Mouse (Mus musculus) heart, embryonic 10.5 days (tissue): ENCODE measurements around the gene Gm5799. TPM values are rescaled to one million over a fixed set of nuclear protein-coding genes. Genes with fewer than 3 reads are reported as not detected.
"Not testable (repeated sequence)": the region's sequence is repeated elsewhere in the genome, so short reads cannot be mapped to it uniquely, and the experiment has no call there.

Source experiments
- DNase-seq: peaks from one replicate; pipeline ENCODE4 v3.0.0-alpha.2; 2017; ENCODE audit warnings: low spot score
- H3K27ac ChIP-seq: fragments of 300-500 bp; sonication (generic); 2 replicates; pipeline ENCODE4 v1.5.1; 2016; ENCODE audit warnings: mild to moderate bottlenecking
- H3K27me3 ChIP-seq: fragments of 300-500 bp; sonication (generic); 2 replicates; pipeline ENCODE4 v1.6.1; 2016; ENCODE audit warnings: mild to moderate bottlenecking; ENCODE audit not compliant: poor library complexity, insufficient read depth, severe bottlenecking
- H3K36me3 ChIP-seq: fragments of 300-500 bp; sonication (generic); 2 replicates; pipeline ENCODE4 v1.6.1; 2016; ENCODE audit warnings: mild to moderate bottlenecking, moderate library complexity
- H3K4me1 ChIP-seq: fragments of 300-500 bp; sonication (generic); 2 replicates; pipeline ENCODE4 v1.6.1; 2016; ENCODE audit warnings: mild to moderate bottlenecking
- H3K4me3 ChIP-seq: fragments of 300-500 bp; sonication (generic); 2 replicates; pipeline ENCODE4 v1.5.1; 2016; ENCODE audit warnings: mild to moderate bottlenecking, moderate library complexity
- H3K9me3 ChIP-seq: fragments of 300-500 bp; sonication (generic); 2 replicates; pipeline ENCODE4 v1.6.1; 2016; ENCODE audit warnings: mild to moderate bottlenecking, moderate library complexity
- WGBS: fragments of 180-500 bp; shearing (Covaris S2); methylation state at CpG from one replicate; pipeline ENCODE4 v1.1.7; 2016; 5-methylcytosine and 5-hydroxymethylcytosine counted together
- polyA plus RNA-seq: library from polyadenylated mRNA; unstranded; fragments of >200 nt; fragmentation: Nextera tagmentation; extraction: Ambion mirVana; gene quantifications from 2 replicates; pipeline ENCODE4 v1.2.1, GENCODE M21; 2016

Gene Gm5799
- polyA plus RNA-seq: not detected in 2 replicates

DNA sequence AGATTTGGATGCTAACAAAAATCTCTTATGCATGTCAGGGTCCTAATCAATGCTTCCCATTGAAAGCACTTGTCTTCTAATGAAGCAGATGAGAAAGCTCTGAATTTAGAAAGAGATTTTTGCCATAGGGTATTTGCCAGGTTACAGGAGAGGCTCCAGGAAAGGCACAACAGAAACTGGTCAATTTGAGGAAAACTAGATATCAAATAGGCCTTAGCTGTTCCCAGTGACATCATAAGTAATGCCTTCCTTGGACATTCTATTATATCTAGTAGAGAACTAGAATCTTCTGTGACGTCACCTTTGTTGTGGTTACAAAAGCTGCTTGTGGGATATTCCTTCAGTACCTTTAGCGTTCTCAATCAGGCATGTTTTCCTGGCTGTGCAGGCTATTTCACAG is at the start of gene Gm5799:
Gene Gm5799, plus strand, starts transcription at position 301 of the 400 bp plus-strand sequence.
- H3K27ac ChIP-seq, DNase-seq, H3K4me1 ChIP-seq, H3K4me3 ChIP-seq, H3K9me3 ChIP-seq, H3K36me3 ChIP-seq, H3K27me3 ChIP-seq: not testable (repeated sequence)
- WGBS: 74% methylated on average over 2 of the region's 2 CpGs

GRCm38 (mm10) chr14:43531052-43532010 is 12.0 kb upstream of the Gm5799 start:
- not testable (repeated sequence) for H3K27me3 ChIP-seq, H3K9me3 ChIP-seq, H3K4me1 ChIP-seq, H3K36me3 ChIP-seq, H3K27ac ChIP-seq, H3K4me3 ChIP-seq
- 30% methylated on average over 14 of the region's 15 CpGs for WGBS
- DNase-seq: peak; percentile 74

DNA sequence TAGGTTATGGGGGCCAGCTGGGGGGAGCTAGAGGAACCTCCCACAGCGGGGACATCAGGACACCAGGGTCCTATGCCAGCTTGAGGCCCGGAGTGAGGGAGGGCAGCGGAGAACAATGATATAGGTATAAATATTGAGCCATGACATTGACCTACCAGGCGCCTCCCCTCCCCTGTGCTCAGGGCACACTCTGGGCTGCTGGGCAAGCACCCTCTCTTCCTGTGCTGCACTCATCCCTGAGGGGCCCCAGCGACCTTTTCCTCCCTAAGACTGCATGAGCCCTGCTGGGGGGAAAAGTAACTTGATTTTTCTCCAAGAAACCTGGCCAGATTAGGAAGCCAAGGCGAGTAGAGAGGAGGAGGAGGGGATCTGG is 11.4 kb upstream of the Gm5799 start:
- not testable (repeated sequence) for H3K4me3 ChIP-seq, H3K27me3 ChIP-seq, H3K36me3 ChIP-seq, DNase-seq, H3K27ac ChIP-seq, H3K4me1 ChIP-seq, H3K9me3 ChIP-seq
- WGBS: no CpG with 5 or more reads among the region's 6 CpGs

DNA sequence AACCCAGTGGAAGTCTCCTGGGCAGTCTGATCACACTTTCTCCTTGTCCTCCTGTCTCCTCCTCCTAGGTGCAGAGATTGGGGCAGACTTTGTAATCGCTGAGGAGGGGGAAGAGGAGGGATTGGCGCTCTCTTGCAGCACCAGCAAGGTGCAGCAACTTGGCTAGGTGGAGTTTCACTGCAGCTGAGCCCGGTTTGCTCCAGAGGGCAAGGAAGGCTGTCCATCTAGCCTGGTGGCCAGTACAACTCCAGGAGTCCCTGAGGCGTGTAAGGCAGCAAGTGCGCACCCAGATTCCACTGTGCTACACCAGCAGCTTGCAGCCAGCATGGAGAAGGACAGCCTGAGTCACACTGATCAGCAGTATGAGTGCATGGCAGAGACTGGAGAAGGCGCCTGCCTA is 11.0 kb upstream of the Gm5799 start:
- not testable (repeated sequence) for H3K9me3 ChIP-seq, H3K27me3 ChIP-seq, H3K36me3 ChIP-seq, H3K4me1 ChIP-seq, H3K27ac ChIP-seq, H3K4me3 ChIP-seq
- DNase-seq: peak; percentile 79
- WGBS: 47% methylated on average over 5 of the region's 6 CpGs

GRCm38 (mm10) chr14:43538144-43538543 is 5.2 kb upstream of the Gm5799 start:
- H3K4me3 ChIP-seq, H3K27me3 ChIP-seq, H3K27ac ChIP-seq, H3K4me1 ChIP-seq, DNase-seq, H3K9me3 ChIP-seq, H3K36me3 ChIP-seq: not testable (repeated sequence)
- WGBS: 74% methylated on average over 2 of the region's 2 CpGs

DNA sequence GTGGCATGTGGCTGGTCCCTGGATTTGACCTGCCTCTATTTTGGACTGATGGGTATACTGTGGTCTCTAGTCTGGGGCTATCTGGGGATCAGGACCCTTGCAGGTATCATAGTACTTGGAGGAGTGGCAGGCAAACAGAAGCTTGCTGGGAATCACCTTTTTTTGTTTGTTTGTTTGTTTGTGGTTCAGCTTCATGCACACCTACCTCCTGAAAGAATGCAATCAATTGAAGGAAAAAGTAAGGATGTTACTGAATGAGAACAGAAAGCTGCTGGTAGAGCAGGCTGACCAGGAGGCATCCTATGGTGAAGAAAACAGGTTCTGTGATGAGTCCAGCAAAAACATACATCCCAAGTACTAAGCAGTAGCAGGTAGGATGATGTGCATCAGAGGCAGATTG is 2.9 kb downstream of the Gm5799 start:
- H3K27me3 ChIP-seq, H3K9me3 ChIP-seq, H3K27ac ChIP-seq, H3K4me1 ChIP-seq, H3K36me3 ChIP-seq, H3K4me3 ChIP-seq, DNase-seq: not testable (repeated sequence)

DNA sequence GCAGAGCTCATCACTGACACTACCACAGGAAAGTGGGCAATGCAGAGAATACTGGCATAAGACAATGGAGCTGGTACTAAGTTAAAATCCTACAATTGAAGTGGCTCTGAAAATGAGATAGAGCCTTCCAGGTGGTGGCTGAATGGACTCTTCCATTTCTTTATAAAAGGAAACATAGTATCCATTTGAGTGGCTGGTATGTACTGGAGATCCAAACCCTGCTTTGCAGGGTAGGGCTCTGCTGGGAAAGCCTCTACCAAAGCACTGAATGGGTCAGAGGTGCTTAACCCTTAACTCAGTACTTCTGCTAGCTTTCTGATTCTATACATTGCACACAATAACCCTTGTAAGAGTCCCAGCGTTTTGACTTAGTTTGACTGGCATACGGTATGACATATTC is 8.9 kb downstream of the Gm5799 start:
- DNase-seq, H3K9me3 ChIP-seq: not testable (repeated sequence)
- 73% methylated on average over 2 of the region's 2 CpGs for WGBS

DNA sequence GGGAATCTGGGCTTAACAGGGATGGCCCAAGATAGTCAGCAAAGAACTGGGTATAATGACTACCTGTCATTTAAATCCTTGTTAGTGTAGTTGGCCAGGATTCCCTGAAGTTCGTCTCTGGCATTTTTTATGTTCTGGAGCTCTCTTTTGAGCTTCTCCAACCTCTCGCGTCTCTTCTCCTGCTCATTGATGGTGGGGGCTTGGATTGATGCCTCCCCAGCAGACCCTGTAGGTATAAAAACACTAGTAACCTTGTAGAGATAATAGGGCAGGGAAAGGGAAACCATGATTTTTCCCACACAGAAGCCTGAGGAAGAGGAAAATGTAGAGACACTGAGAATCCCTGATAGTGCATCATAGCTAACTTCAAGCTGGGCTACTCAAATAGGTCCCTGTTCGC is 34.6 kb downstream of the Gm5799 start:
- H3K9me3 ChIP-seq, DNase-seq, H3K27ac ChIP-seq, H3K4me1 ChIP-seq, H3K27me3 ChIP-seq, H3K4me3 ChIP-seq, H3K36me3 ChIP-seq: not testable (repeated sequence)
- WGBS: 82% methylated on average over 4 of the region's 4 CpGs

More for the DNA sequence above, 8.9 kb downstream of the Gm5799 start:
- not testable (repeated sequence) for H3K4me1 ChIP-seq, H3K27me3 ChIP-seq, H3K27ac ChIP-seq, H3K4me3 ChIP-seq, H3K36me3 ChIP-seq

- not testable (repeated sequence) for H3K36me3 ChIP-seq, H3K4me3 ChIP-seq, H3K27ac ChIP-seq, H3K9me3 ChIP-seq, H3K4me1 ChIP-seq, H3K27me3 ChIP-seq, DNase-seq
- WGBS: 76% methylated on average over 1 of the region's 2 CpGs
Measured at GRCm38 (mm10) chr14:43579046-43579445, 35.7 kb downstream of the Gm5799 start, which contains the start of gene Gm17654. Gm17654 (minus strand) TSS chr14:43579146.

Other genes with a start within 250 kb of the Gm5799 start
- not detected in 2 replicates for gene Gm8127, start 249.7 kb upstream of the Gm5799 start, polyA plus RNA-seq
- gene 1700001F09Rik, start 195.8 kb upstream of the Gm5799 start, polyA plus RNA-seq: not detected in 2 replicates
- not detected in 2 replicates for gene Gm8138, start 127.2 kb upstream of the Gm5799 start, polyA plus RNA-seq
- gene Gm17654, start 35.6 kb downstream of the Gm5799 start, polyA plus RNA-seq: not detected in 2 replicates
- not detected in 2 replicates for gene Gm10375, start 64.4 kb downstream of the Gm5799 start, polyA plus RNA-seq
- not detected in 2 replicates for gene Gm8165, start 133.6 kb downstream of the Gm5799 start, polyA plus RNA-seq
- 0.42 and 0.90 TPM in 2 replicates for gene Gm7324, start 154.3 kb downstream of the Gm5799 start, polyA plus RNA-seq
- not detected in 2 replicates for gene Gm16506, start 183.9 kb downstream of the Gm5799 start, polyA plus RNA-seq
- gene Gm6526, start 204.3 kb downstream of the Gm5799 start, polyA plus RNA-seq: 0.11 and 0.16 TPM in 2 replicates
- gene Gm8180, start 241.2 kb downstream of the Gm5799 start, polyA plus RNA-seq: not detected in 2 replicates